Mouse (Mus musculus) lung, embryonic 16.5 days (tissue): ENCODE results near the gene Gm49601. TPM values are rescaled to one million over a fixed set of nuclear protein-coding genes. Genes with fewer than 3 reads are reported as not detected.
A peak's percentile ranks its signal among the peaks of the same experiment; 100 is the strongest.

Experiments
- ATAC-seq: fragments of 200-750 bp; cut with Nextera tagmentation; 2 replicates; pipeline ENCODE4 v1.8.0; 2017; ENCODE audit warnings: low read depth, mild to moderate bottlenecking, moderate library complexity
- H3K27ac ChIP-seq: fragments of 300-500 bp; sonication (generic); 2 replicates; pipeline ENCODE4 v1.5.1; 2014; ENCODE audit warnings: mild to moderate bottlenecking, control low read depth, low read length
- H3K27me3 ChIP-seq: fragments of 300-500 bp; sonication (generic); 2 replicates; pipeline ENCODE4 v1.6.1; 2014; ENCODE audit warnings: low read depth, low read length, mixed read lengths; ENCODE audit not compliant: control insufficient read depth, insufficient read depth
- H3K36me3 ChIP-seq: fragments of 300-500 bp; sonication (generic); 2 replicates; pipeline ENCODE4 v1.6.1; 2014; ENCODE audit warnings: low read length; ENCODE audit not compliant: control insufficient read depth, insufficient read depth
- H3K4me1 ChIP-seq: fragments of 300-500 bp; sonication (generic); replicated peaks from 2 replicates; pipeline ENCODE4 v1.6.1; 2014; ENCODE audit warnings: low read length, mixed read lengths; ENCODE audit not compliant: control insufficient read depth, insufficient read depth
- H3K4me2 ChIP-seq: fragments of 300-500 bp; sonication (generic); 2 replicates; pipeline ENCODE4 v1.6.1; 2014; ENCODE audit warnings: low read depth, low read length, control low read depth
- H3K4me3 ChIP-seq: fragments of 300-500 bp; sonication (generic); 2 replicates; pipeline ENCODE4 v1.5.1; 2014; ENCODE audit warnings: mild to moderate bottlenecking, low read length, control low read depth
- H3K9ac ChIP-seq: fragments of 300-500 bp; sonication (generic); 2 replicates; pipeline ENCODE4 v1.6.1; 2014; ENCODE audit warnings: low read length, control low read depth
- H3K9me3 ChIP-seq: fragments of 300-500 bp; sonication (generic); 2 replicates; pipeline ENCODE4 v1.6.1; 2016; ENCODE audit warnings: low read length; ENCODE audit not compliant: control insufficient read depth
- WGBS: fragments of 180-500 bp; shearing (Covaris S2); extraction: QIAGEN DNeasy Blood & Tissue Kit; methylation state at CpG from one replicate; pipeline ENCODE4 v1.1.7; 2014; 5-methylcytosine and 5-hydroxymethylcytosine counted together
- polyA plus RNA-seq: library from polyadenylated mRNA; unstranded; fragments of >200 nt; fragmentation: Nextera tagmentation; extraction: Ambion mirVana; gene quantifications from 2 replicates; pipeline ENCODE4 v1.2.1, GENCODE M21; 2015

Gene Gm49601
- polyA plus RNA-seq, 1 experiment from 2014 or later = 4.2 TPM

- ATAC-seq = peak; percentile 41
- Histone ChIP-seq H3K9me3 (no peaks in the 10 kb centered on the region), H3K36me3 (no peaks in the 10 kb centered on the region), H3K9ac (peak overlapping the region; percentile 65), H3K27me3 (peaks cover 85% of the 10 kb centered on the region), H3K4me3 (peak overlapping the region; percentile 47), H3K4me1 (peaks cover 27% of the 10 kb centered on the region), H3K27ac (peak overlapping the region; percentile 75), H3K4me2 (peak overlapping the region; percentile 59)
- 4% methylated on average over 44 of the region's 57 CpGs for WGBS
These were observed 38.1 kb downstream of the Gm49601 start for GRCm38 (mm10) chr16:18587847-18588737.

DNA sequence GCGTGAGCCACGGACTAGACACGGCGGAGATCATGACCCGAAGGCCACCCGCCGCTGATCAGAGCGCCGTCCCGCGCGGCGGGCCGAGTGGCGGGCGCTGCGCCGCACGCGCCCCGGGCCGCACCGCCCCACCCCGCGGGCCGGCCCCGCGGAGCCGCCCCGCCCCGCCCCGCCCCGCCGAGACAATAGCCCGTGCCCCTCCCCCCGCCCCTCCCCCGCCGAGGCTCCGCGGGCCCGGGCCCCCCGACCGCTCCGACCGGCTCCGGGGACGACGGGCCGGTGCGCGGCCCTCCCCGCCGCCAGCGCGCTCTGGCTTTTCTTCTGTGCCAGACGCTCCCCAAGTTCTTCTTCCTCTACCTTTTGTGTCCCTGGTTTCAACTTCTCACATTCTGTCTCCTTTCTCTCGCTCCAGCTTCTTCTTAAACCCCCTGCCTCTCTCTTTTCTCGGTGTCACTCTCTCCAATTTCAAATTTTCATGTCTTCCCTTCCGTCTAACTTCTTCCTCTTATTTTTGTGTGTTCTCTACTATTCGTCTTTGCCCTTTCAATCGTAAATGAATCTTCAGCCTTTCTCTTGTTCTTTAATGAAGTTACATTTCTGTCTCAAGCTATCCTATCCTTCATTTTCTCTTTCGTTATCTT, 39.2 kb downstream of the Gm49601 start:
- Histone ChIP-seq H3K4me1 (peaks cover 33% of the 10 kb centered on the region), H3K27me3 (peaks cover 94% of the 10 kb centered on the region), H3K27ac (peak overlapping the region; percentile 66), H3K9me3 (no peaks in the 10 kb centered on the region), H3K4me3 (peak overlapping the region; percentile 63), H3K9ac (peak overlapping the region; percentile 73), H3K4me2 (peak overlapping the region; percentile 90), H3K36me3 (no peaks in the 10 kb centered on the region)
- WGBS = 3% methylated on average over 24 of the region's 62 CpGs
- ATAC-seq = no peak

- 7% methylated on average over 64 of the region's 83 CpGs for WGBS
- Histone ChIP-seq H3K4me1 (peaks cover 34% of the 10 kb centered on the region), H3K27ac (peak overlapping the region; percentile 66), H3K4me3 (peak overlapping the region; percentile 63), H3K9me3 (no peaks in the 10 kb centered on the region), H3K27me3 (peaks cover 95% of the 10 kb centered on the region), H3K36me3 (no peaks in the 10 kb centered on the region), H3K9ac (peak overlapping the region; percentile 73), H3K4me2 (peak overlapping the region; percentile 90)
- ATAC-seq = no peak
These were observed 39.9 kb downstream of the Gm49601 start for GRCm38 (mm10) chr16:18586076-18586905.

DNA sequence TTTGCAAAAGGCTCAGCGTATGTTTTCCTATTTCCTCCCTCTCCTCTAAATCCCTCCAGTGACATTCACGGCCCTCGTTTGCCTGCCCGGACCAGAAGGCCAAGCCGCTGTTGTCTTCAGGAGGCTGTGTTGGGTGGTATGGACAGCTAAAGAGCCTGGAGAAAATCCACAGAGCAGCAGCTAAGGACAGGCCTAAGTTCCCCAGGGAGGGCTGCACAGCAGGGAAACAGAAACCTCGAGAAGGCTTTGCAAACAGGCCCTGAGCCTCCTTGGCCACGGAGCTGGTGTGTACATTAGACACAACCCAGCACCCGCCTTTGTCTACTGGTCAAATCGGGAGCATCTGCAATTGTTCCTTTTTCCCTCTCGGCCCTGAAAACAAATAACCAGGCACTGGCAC, 40.6 kb downstream of the Gm49601 start:
- Histone ChIP-seq H3K9ac (peak overlapping the region; percentile 73), H3K4me1 (peaks cover 32% of the 10 kb centered on the region), H3K27me3 (peaks cover 95% of the 10 kb centered on the region), H3K36me3 (no peaks in the 10 kb centered on the region), H3K27ac (peak overlapping the region; percentile 32), H3K4me3 (peak overlapping the region; percentile 63), H3K4me2 (peak overlapping the region; percentile 90), H3K9me3 (no peaks in the 10 kb centered on the region)
- WGBS = 30% methylated on average over 10 of the region's 10 CpGs
- ATAC-seq = no peak

GRCm38 (mm10) chr16:18584901-18585510, 41.2 kb downstream of the Gm49601 start:
- H3K4me1 ChIP-seq = peaks cover 32% of the 10 kb centered on the region
- peaks cover 96% of the 10 kb centered on the region for H3K27me3 ChIP-seq
- peak overlapping the region; percentile 73 for H3K9ac ChIP-seq

GRCm38 (mm10) chr16:18583673-18584357, 42.4 kb downstream of the Gm49601 start:
- H3K27ac ChIP-seq = no peak overlapping the region
- peak overlapping the region; percentile 90 for H3K4me2 ChIP-seq
- no peak overlapping the region for H3K9ac ChIP-seq
- WGBS = 54% methylated on average over 10 of the region's 10 CpGs
- no peaks in the 10 kb centered on the region for H3K9me3 ChIP-seq
- H3K36me3 ChIP-seq = no peaks in the 10 kb centered on the region
- H3K4me3 ChIP-seq = no peak overlapping the region
- H3K4me1 ChIP-seq = peaks cover 32% of the 10 kb centered on the region
- peaks cover 89% of the 10 kb centered on the region for H3K27me3 ChIP-seq
- no peak for ATAC-seq

More at GRCm38 (mm10) chr16:18584901-18585510, 41.2 kb downstream of the Gm49601 start:
- Histone ChIP-seq H3K27ac (peak overlapping the region; percentile 32), H3K4me2 (peak overlapping the region; percentile 90), H3K9me3 (no peaks in the 10 kb centered on the region), H3K36me3 (no peaks in the 10 kb centered on the region), H3K4me3 (peak overlapping the region; percentile 63)
- ATAC-seq = no peak
- WGBS = 38% methylated on average over 10 of the region's 10 CpGs

- WGBS = 46% methylated on average over 10 of the region's 10 CpGs
- no peaks in the 10 kb centered on the region for H3K36me3 ChIP-seq
These were observed 43.1 kb downstream of the Gm49601 start for GRCm38 (mm10) chr16:18583169-18583568.

GRCm38 (mm10) chr16:18582426-18583148, 43.6 kb downstream of the Gm49601 start:
- no peak for ATAC-seq
- WGBS = 5% methylated on average over 53 of the region's 67 CpGs
- Histone ChIP-seq H3K4me1 (peaks cover 24% of the 10 kb centered on the region), H3K4me3 (peak overlapping the region; percentile 45), H3K27ac (no peak overlapping the region), H3K27me3 (peaks cover 77% of the 10 kb centered on the region), H3K4me2 (peak overlapping the region; percentile 73), H3K36me3 (no peaks in the 10 kb centered on the region), H3K9me3 (no peaks in the 10 kb centered on the region), H3K9ac (peak overlapping the region; percentile 52)

More at GRCm38 (mm10) chr16:18583169-18583568, 43.1 kb downstream of the Gm49601 start:
- no peak overlapping the region for H3K9ac ChIP-seq
- H3K9me3 ChIP-seq = no peaks in the 10 kb centered on the region
- ATAC-seq = no peak
- no peak overlapping the region for H3K4me3 ChIP-seq
- no peak overlapping the region for H3K4me2 ChIP-seq
- no peak overlapping the region for H3K27ac ChIP-seq
- H3K4me1 ChIP-seq = peaks cover 28% of the 10 kb centered on the region
- peaks cover 83% of the 10 kb centered on the region for H3K27me3 ChIP-seq
